Mouse (Mus musculus): Measurements from ENCODE around the gene Hes1.

- TF ChIP-seq POLR2A (IDR thresholded peaks at IDR 0.05; ENCODE audit: low read depth, low read length), result no peak
- no peak for TF ChIP-seq CTCF (IDR thresholded peaks at IDR 0.05; ENCODE audit: borderline replicate concordance, insufficient read depth, low read length)
These were observed 26.1 kb downstream of the Hes1 start for GRCm38 (mm10) chr16:30090200-30090865.
